In the genomic region with DNA sequence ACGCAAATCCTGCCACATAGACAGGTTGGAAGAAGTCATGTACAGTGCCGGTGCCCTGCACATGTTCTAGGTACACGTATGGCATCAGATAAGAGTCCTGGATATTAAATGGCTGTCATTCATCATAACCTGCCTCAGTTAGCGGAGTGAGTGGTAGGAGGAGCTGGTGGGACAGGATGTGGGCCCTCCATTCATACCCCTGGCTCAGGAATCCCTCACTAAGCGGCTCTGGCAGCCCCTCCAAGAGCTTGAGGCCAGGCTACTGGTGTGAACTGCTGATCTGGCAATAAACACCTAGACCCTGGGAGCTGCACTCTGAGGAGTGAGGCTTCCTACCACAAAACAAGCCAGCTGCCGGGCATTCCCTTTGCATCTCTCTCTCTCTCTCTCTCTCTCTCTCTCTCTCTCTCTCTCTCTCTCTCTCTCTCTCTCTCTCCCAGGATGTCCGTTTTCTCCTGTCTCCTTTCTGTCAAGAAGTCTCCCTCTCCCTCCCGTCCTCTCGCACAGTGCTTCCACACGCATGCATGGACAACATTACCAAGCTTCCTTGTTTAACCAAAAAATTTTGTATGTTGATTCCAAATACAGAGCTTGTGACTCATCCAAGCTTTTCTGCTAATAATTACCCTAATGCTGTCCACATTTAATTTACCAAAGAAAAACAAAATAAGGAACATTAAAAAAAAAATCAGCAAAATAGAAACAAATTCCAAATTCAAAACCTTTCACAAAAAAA, we compare ENCODE assay signal across 19 mouse cellular contexts.
DNase-seq lines count a peak whose midpoint lies in the region; ATAC-seq and TF ChIP-seq lines count a peak whose summit lies in the region.
"Had no signal": no experiment of that assay in that cellular context is flagged by ENCODE, and none has a peak within 500 bp of the region (broad histone marks: within the 10 kb centered on the region; RNA-seq: fewer than 3 reads in every experiment).

No protein-coding gene starts in this region.

- ATAC-seq in kidney, embryonic 16.5 days (ENCODE audit: low FRiP score, low TSS enrichment), result no peak
- no peak for ATAC-seq in stomach, postnatal 0 days (ENCODE audit: low FRiP score, low TSS enrichment)
- ATAC-seq: forebrain, embryonic 14.5 days had no signal

- 65% methylated on average over 10 of the region's 10 CpGs for WGBS in kidney, embryonic 16.5 days
- 77% methylated on average over 10 of the region's 10 CpGs for WGBS in kidney, adult 2 months
- WGBS in stomach, postnatal 0 days, result 50% methylated on average over 10 of the region's 10 CpGs

- no peak for TF ChIP-seq POLR2A in kidney, adult 2 months (IDR thresholded peaks at IDR 0.05; ENCODE audit: low read depth, low read length)
- TF ChIP-seq POLR2A in embryonic fibroblast, embryonic 13.5 days (IDR thresholded peaks at IDR 0.05; ENCODE audit: low read depth, low read length), result no peak

- intact Hi-C loops in heart, postnatal 14 days (cut with DNase I), result no loop called here

- H3K36me3 ChIP-seq in kidney, embryonic 16.5 days (ENCODE audit: insufficient read depth, low read length), result no peaks in the 10 kb centered on the region
- H3K36me3 ChIP-seq in kidney, adult 2 months (ENCODE audit: control insufficient read depth, insufficient read depth, low read length), result no peaks in the 10 kb centered on the region
- no peaks in the 10 kb centered on the region for H3K36me3 ChIP-seq in stomach, postnatal 0 days (ENCODE audit: control insufficient read depth, insufficient read depth, low read length)
- H3K36me3 ChIP-seq: G1E; hindbrain, embryonic 12.5 days had no signal

- H3K27me3 ChIP-seq in kidney, embryonic 16.5 days (ENCODE audit: insufficient read depth, low read length), result no peaks in the 10 kb centered on the region
- H3K27me3 ChIP-seq in kidney, adult 2 months (replicated peaks; ENCODE audit: control insufficient read depth, insufficient read depth, low read length), result no peaks in the 10 kb centered on the region
- H3K27me3 ChIP-seq in stomach, postnatal 0 days (ENCODE audit: control insufficient read depth, insufficient read depth, low read length), result no peaks in the 10 kb centered on the region
- H3K27me3 ChIP-seq: hindbrain, embryonic 12.5 days had no signal

- H3K4me3 ChIP-seq in kidney, embryonic 16.5 days (ENCODE audit: low read length), result no peak overlapping the region
- no peak overlapping the region for H3K4me3 ChIP-seq in kidney, adult 2 months (ENCODE audit: insufficient read depth, low read depth, low read length)
- no peak overlapping the region for H3K4me3 ChIP-seq in embryonic fibroblast, embryonic 13.5 days (ENCODE audit: insufficient read depth, low read length)
- H3K4me3 ChIP-seq in stomach, postnatal 0 days (ENCODE audit: low read depth, low read length), result no peak overlapping the region
- H3K4me3 ChIP-seq: hindbrain, embryonic 12.5 days had no signal

- no peak overlapping the region for H3K9ac ChIP-seq in kidney, embryonic 16.5 days (replicated peaks; ENCODE audit: low read length)
- no peak overlapping the region for H3K9ac ChIP-seq in stomach, postnatal 0 days (ENCODE audit: low read length)
- H3K9ac ChIP-seq: hindbrain, embryonic 12.5 days had no signal

- H3K27ac ChIP-seq in kidney, embryonic 16.5 days (ENCODE audit: low read length), result 0 out of 2 replicates have a peak overlapping the region, but pooled peaks have one; percentile 13
- no peak overlapping the region for H3K27ac ChIP-seq in kidney, adult 2 months (ENCODE audit: insufficient read depth, low read depth, low read length)
- H3K27ac ChIP-seq in embryonic fibroblast, embryonic 13.5 days (ENCODE audit: insufficient read depth, low read length), result peak overlapping the region; percentile 39; the same call in 1 of the 2 replicates
- H3K27ac ChIP-seq in stomach, postnatal 0 days (replicated peaks), result 0 out of 2 replicates have a peak overlapping the region, but pooled peaks have one; percentile 45
- H3K27ac ChIP-seq: hindbrain, embryonic 12.5 days had no signal

- TF ChIP-seq CTCF in kidney, adult 2 months (conservative IDR thresholded peaks at IDR 0.05; ENCODE audit: insufficient read depth, insufficient read length, low read depth, low read length), result no peak
- no peak for TF ChIP-seq CTCF in embryonic fibroblast, embryonic 13.5 days (IDR thresholded peaks at IDR 0.05; ENCODE audit: borderline replicate concordance, insufficient read depth, low read length)
- TF ChIP-seq CTCF in stomach, postnatal 0 days (IDR thresholded peaks at IDR 0.05; ENCODE audit: low read depth), result no peak

- H3K4me1 ChIP-seq in kidney, embryonic 16.5 days (ENCODE audit: insufficient read depth, low read length), result peaks cover 16% of the 10 kb centered on the region; the same call in 1 of the 2 replicates
- H3K4me1 ChIP-seq in kidney, adult 2 months (ENCODE audit: control insufficient read depth, insufficient read depth, low read length), result no peaks in the 10 kb centered on the region
- peaks cover 17% of the 10 kb centered on the region for H3K4me1 ChIP-seq in embryonic fibroblast, embryonic 13.5 days (ENCODE audit: control insufficient read depth, insufficient read depth, low read length)
- H3K4me1 ChIP-seq in stomach, postnatal 0 days (replicated peaks; ENCODE audit: control insufficient read depth, insufficient read depth), result no peaks in the 10 kb centered on the region

- H3K9me3 ChIP-seq in kidney, embryonic 16.5 days (ENCODE audit: low read length), result no peaks in the 10 kb centered on the region
- no peaks in the 10 kb centered on the region for H3K9me3 ChIP-seq in stomach, postnatal 0 days (ENCODE audit: control insufficient read depth, low read length)
- H3K9me3 ChIP-seq: G1E; hindbrain, embryonic 12.5 days had no signal

- DNase-seq in heart, adult 11 months, result peak; percentile 88
- DNase-seq in heart, postnatal 14 days, result no peak
- DNase-seq in kidney, adult 2 months, result no peak
- no peak for DNase-seq in stomach, postnatal 0 days (ENCODE audit: low spot score)
- DNase-seq in right cerebral cortex, postnatal 36 days (ENCODE audit: low spot score in 2 of 2), result no peak
- no peak for DNase-seq in gastrocnemius, postnatal 25 days
- DNase-seq: adrenal gland, postnatal 14 days; B cell, adult 2 months; cerebellum, postnatal 36 days; kidney, adult 8-10 months; liver; lung, adult 2 months; right cerebral cortex, postnatal 25 days; thymus, postnatal 25 days had no signal

- no peak overlapping the region for H3K4me2 ChIP-seq in kidney, embryonic 16.5 days (replicated peaks; ENCODE audit: low read depth, low read length)
- no peak overlapping the region for H3K4me2 ChIP-seq in stomach, postnatal 0 days (replicated peaks; ENCODE audit: low read depth)
- H3K4me2 ChIP-seq: hindbrain, embryonic 12.5 days had no signal

- TF ChIP-seq EP300 in stomach, postnatal 0 days (optimal IDR thresholded peaks at IDR 0.05), result no peak
